Mouse (Mus musculus): ENCODE results near the gene D230025D16Rik. TPM values are rescaled to one million over a fixed set of nuclear protein-coding genes. Genes with fewer than 3 reads are reported as not detected.

D230025D16Rik gene
- polyA plus RNA-seq, 1 experiment from 2014 or later = 34.6 TPM

DNA sequence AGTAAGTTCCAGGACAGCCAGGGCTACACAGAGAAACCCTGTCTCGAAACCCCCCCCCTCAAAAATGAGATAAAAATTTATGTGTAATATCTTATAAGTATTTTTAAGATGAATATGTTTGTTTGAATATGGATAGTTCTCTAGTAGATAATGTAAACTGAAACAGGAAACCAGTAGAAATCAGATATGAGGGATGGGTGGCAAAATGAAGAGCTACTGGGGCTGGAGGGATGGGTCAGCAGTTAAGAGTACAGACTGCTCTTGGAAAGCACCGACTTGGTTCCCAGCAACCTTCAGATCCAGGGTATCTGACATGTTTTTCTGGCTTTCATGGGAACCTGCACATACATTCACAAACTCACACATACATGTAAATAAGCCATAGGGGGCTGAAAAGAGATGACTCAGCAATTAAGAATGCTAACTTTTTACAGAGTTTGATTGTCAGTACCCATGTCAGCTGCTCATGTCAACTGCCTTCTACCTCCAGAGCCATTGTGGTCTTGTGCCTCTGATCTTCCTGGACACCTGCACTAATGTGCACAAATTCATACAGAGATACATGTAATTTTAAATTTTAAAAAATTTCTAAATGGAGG lies 17.2 kb upstream of the D230025D16Rik start:
- H3K9ac ChIP-seq (ENCODE audit: low read depth, low read length) = no peak overlapping the region
- no peak for ATAC-seq
- no peaks in the 10 kb centered on the region for H3K4me1 ChIP-seq (ENCODE audit: control insufficient read depth, insufficient read depth, low read length)
- H3K4me2 ChIP-seq (ENCODE audit: low read length) = no peak overlapping the region
- no peaks in the 10 kb centered on the region for H3K36me3 ChIP-seq (ENCODE audit: control insufficient read depth, insufficient read depth, low read length)
- no peaks in the 10 kb centered on the region for H3K9me3 ChIP-seq (replicated peaks; ENCODE audit: control insufficient read depth, low read length, poor library complexity, severe bottlenecking)
- 97% methylated on average over 2 of the region's 2 CpGs for WGBS
- H3K4me3 ChIP-seq (ENCODE audit: low read depth, low read length) = no peak overlapping the region
- no peaks in the 10 kb centered on the region for H3K27me3 ChIP-seq (ENCODE audit: control insufficient read depth, insufficient read depth, low read depth, low read length)
- no peak overlapping the region for H3K27ac ChIP-seq (ENCODE audit: low read length)

GRCm38 (mm10) chr8:105209153-105210110 lies 15.5 kb upstream of the D230025D16Rik start:
- no peak overlapping the region for H3K4me2 ChIP-seq (ENCODE audit: low read length)
- no peaks in the 10 kb centered on the region for H3K9me3 ChIP-seq (replicated peaks; ENCODE audit: control insufficient read depth, low read length, poor library complexity, severe bottlenecking)
- no peak overlapping the region for H3K27ac ChIP-seq (ENCODE audit: low read length)
- no peak for ATAC-seq
- no peaks in the 10 kb centered on the region for H3K4me1 ChIP-seq (ENCODE audit: control insufficient read depth, insufficient read depth, low read length)
- H3K9ac ChIP-seq (ENCODE audit: low read depth, low read length) = no peak overlapping the region
- H3K4me3 ChIP-seq (ENCODE audit: low read depth, low read length) = no peak overlapping the region
- 18% methylated on average over 1 of the region's 1 CpGs for WGBS
- H3K36me3 ChIP-seq (ENCODE audit: control insufficient read depth, insufficient read depth, low read length) = no peaks in the 10 kb centered on the region
- no peaks in the 10 kb centered on the region for H3K27me3 ChIP-seq (ENCODE audit: control insufficient read depth, insufficient read depth, low read depth, low read length)

- no peak for ATAC-seq
- H3K4me2 ChIP-seq (ENCODE audit: low read length) = no peak overlapping the region
- H3K4me3 ChIP-seq (ENCODE audit: low read depth, low read length) = no peak overlapping the region
- no peaks in the 10 kb centered on the region for H3K27me3 ChIP-seq (ENCODE audit: control insufficient read depth, insufficient read depth, low read depth, low read length)
- H3K27ac ChIP-seq (ENCODE audit: low read length) = no peak overlapping the region
- H3K36me3 ChIP-seq (ENCODE audit: control insufficient read depth, insufficient read depth, low read length) = no peaks in the 10 kb centered on the region
- WGBS = 96% methylated on average over 5 of the region's 5 CpGs
- H3K4me1 ChIP-seq (ENCODE audit: control insufficient read depth, insufficient read depth, low read length) = no peaks in the 10 kb centered on the region
- no peaks in the 10 kb centered on the region for H3K9me3 ChIP-seq (replicated peaks; ENCODE audit: control insufficient read depth, low read length, poor library complexity, severe bottlenecking)
- no peak overlapping the region for H3K9ac ChIP-seq (ENCODE audit: low read depth, low read length)
Measured at GRCm38 (mm10) chr8:105214104-105214503, 10.8 kb upstream of the D230025D16Rik start.

GRCm38 (mm10) chr8:105217926-105218522 lies 6.9 kb upstream of the D230025D16Rik start:
- H3K9ac ChIP-seq (ENCODE audit: low read depth, low read length) = no peak overlapping the region
- H3K27ac ChIP-seq (ENCODE audit: low read length) = no peak overlapping the region
- ATAC-seq = no peak
- no peaks in the 10 kb centered on the region for H3K36me3 ChIP-seq (ENCODE audit: control insufficient read depth, insufficient read depth, low read length)
- WGBS = 79% methylated on average over 5 of the region's 5 CpGs
- H3K9me3 ChIP-seq (replicated peaks; ENCODE audit: control insufficient read depth, low read length, poor library complexity, severe bottlenecking) = no peaks in the 10 kb centered on the region
- H3K27me3 ChIP-seq (ENCODE audit: control insufficient read depth, insufficient read depth, low read depth, low read length) = no peaks in the 10 kb centered on the region
- H3K4me2 ChIP-seq (ENCODE audit: low read length) = no peak overlapping the region
- no peak overlapping the region for H3K4me3 ChIP-seq (ENCODE audit: low read depth, low read length)
- no peaks in the 10 kb centered on the region for H3K4me1 ChIP-seq (ENCODE audit: control insufficient read depth, insufficient read depth, low read length)

DNA sequence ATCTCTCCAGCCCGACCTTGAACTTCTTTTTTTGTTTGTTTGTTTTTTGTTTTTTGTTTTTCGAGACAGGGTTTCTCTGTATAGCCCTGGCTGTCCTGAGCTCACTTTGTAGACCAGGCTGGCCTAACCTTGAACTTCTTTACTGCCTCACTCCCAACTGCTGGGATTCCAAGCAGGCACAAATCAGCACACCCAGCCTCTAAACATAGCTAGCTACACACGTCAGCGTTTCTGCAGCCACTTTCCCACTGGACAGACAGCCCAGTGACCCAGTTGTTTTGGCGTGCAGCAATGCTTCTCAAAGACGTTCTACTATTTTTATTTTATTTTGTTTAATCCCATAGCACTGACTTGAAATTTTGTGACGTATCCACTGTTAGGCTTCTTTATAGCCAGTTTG lies 1.1 kb upstream of the D230025D16Rik start:
- WGBS = 82% methylated on average over 7 of the region's 7 CpGs
- H3K4me3 ChIP-seq (ENCODE audit: low read depth, low read length) = no peak overlapping the region
- no peak for ATAC-seq
- no peak overlapping the region for H3K27ac ChIP-seq (ENCODE audit: low read length)
- no peak overlapping the region for H3K9ac ChIP-seq (ENCODE audit: low read depth, low read length)
- no peaks in the 10 kb centered on the region for H3K36me3 ChIP-seq (ENCODE audit: control insufficient read depth, insufficient read depth, low read length)
- H3K4me1 ChIP-seq (ENCODE audit: control insufficient read depth, insufficient read depth, low read length) = peaks cover 14% of the 10 kb centered on the region
- H3K9me3 ChIP-seq (replicated peaks; ENCODE audit: control insufficient read depth, low read length, poor library complexity, severe bottlenecking) = no peaks in the 10 kb centered on the region
- no peak overlapping the region for H3K4me2 ChIP-seq (ENCODE audit: low read length)
- no peaks in the 10 kb centered on the region for H3K27me3 ChIP-seq (ENCODE audit: control insufficient read depth, insufficient read depth, low read depth, low read length)

DNA sequence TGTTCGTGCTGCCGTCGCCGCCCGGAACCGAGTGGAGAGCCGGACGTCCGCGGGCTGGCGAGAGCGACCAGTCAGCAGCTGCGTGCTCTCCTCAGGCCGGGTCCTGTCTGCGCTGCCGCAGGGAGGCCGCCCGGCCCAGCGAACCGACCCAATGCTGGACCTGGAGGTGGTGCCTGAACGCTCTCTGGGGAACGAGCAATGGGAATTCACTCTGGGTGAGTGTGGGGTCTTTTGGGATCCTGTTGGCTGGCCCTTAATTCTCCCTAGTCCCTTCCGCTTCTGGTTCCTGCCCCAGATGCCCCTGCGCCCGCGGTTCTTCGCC lies 288 bp downstream of the D230025D16Rik start:
- H3K36me3 ChIP-seq (ENCODE audit: control insufficient read depth, insufficient read depth, low read length) = no peaks in the 10 kb centered on the region
- no peaks in the 10 kb centered on the region for H3K9me3 ChIP-seq (replicated peaks; ENCODE audit: control insufficient read depth, low read length, poor library complexity, severe bottlenecking)
- peak overlapping the region; percentile 76 for H3K9ac ChIP-seq (ENCODE audit: low read depth, low read length)
- H3K4me1 ChIP-seq (ENCODE audit: control insufficient read depth, insufficient read depth, low read length) = peaks cover 14% of the 10 kb centered on the region
- H3K27ac ChIP-seq (ENCODE audit: low read length) = peak overlapping the region; percentile 64
- no peak for ATAC-seq
- no peaks in the 10 kb centered on the region for H3K27me3 ChIP-seq (ENCODE audit: control insufficient read depth, insufficient read depth, low read depth, low read length)
- peak overlapping the region; percentile 64 for H3K4me3 ChIP-seq (ENCODE audit: low read depth, low read length)
- H3K4me2 ChIP-seq (ENCODE audit: low read length) = peak overlapping the region; percentile 78
- under 1% methylated on average over 24 of the region's 27 CpGs for WGBS

GRCm38 (mm10) chr8:105225917-105226316 lies 972 bp downstream of the D230025D16Rik start:
- H3K27ac ChIP-seq (ENCODE audit: low read length) = no peak overlapping the region
- H3K27me3 ChIP-seq (ENCODE audit: control insufficient read depth, insufficient read depth, low read depth, low read length) = no peaks in the 10 kb centered on the region
- H3K4me2 ChIP-seq (ENCODE audit: low read length) = peak overlapping the region; percentile 78
- H3K4me3 ChIP-seq (ENCODE audit: low read depth, low read length) = peak overlapping the region; percentile 64
- 30% methylated on average over 6 of the region's 6 CpGs for WGBS
- no peak for ATAC-seq
- peak overlapping the region; percentile 76 for H3K9ac ChIP-seq (ENCODE audit: low read depth, low read length)
- H3K4me1 ChIP-seq (ENCODE audit: control insufficient read depth, insufficient read depth, low read length) = peaks cover 14% of the 10 kb centered on the region
- H3K9me3 ChIP-seq (replicated peaks; ENCODE audit: control insufficient read depth, low read length, poor library complexity, severe bottlenecking) = no peaks in the 10 kb centered on the region
- H3K36me3 ChIP-seq (ENCODE audit: control insufficient read depth, insufficient read depth, low read length) = no peaks in the 10 kb centered on the region

DNA sequence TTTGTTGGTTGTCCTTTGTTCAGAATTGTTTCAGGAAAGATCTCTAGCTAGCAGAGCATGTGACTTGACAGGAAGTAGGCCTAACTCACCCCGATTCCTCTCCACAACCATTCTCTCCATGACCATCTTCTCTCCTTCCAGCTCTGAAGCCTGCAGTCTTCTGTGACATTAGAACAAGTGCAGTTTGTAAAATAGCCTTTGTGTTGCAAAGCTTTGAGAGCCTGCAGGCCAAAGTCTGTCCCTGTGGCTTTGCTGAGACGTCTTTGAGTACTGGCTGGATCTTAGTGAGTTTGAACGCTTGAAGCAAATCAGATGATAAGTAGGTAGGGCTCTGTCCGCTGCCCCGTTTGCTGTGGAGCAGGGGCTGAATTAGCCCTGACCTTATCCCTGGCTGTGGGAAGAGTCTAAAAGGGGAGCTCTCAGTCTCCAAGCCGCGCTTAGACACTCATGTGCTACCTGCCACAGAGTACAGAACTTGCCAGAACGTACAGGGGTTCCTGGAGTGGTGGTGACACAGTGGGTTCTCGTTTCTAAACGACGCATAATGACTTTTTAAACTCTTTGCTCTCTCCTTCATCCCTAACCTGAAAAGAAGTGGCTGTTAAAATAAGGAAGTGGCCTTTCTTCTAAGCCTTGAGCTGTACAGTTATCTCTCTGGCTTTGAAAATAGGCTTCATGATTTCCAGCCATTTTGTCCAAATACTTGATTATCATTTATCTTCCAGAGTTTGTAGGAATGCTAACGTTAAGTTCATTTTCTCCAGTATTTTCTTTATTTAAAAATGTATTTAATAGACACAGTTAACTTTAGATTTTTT lies 6.8 kb downstream of the D230025D16Rik start:
- Histone ChIP-seq H3K4me2 (ENCODE audit: low read length) (no peak overlapping the region), H3K36me3 (ENCODE audit: control insufficient read depth, insufficient read depth, low read length) (peaks cover 9% of the 10 kb centered on the region; the same call in 1 of the 2 replicates), H3K9ac (ENCODE audit: low read depth, low read length) (no peak overlapping the region), H3K27me3 (ENCODE audit: control insufficient read depth, insufficient read depth, low read depth, low read length) (no peaks in the 10 kb centered on the region), H3K9me3 (replicated peaks; ENCODE audit: control insufficient read depth, low read length, poor library complexity, severe bottlenecking) (no peaks in the 10 kb centered on the region), H3K4me3 (ENCODE audit: low read depth, low read length) (no peak overlapping the region), H3K4me1 (ENCODE audit: control insufficient read depth, insufficient read depth, low read length) (no peaks in the 10 kb centered on the region), H3K27ac (ENCODE audit: low read length) (no peak overlapping the region)
- ATAC-seq = no peak
- 89% methylated on average over 12 of the region's 12 CpGs for WGBS

Measured in midbrain, embryonic 16.5 days (tissue).